Mouse (Mus musculus) CD4-positive, CD25-positive, alpha-beta regulatory T cell, adult 4 months (primary cell): ENCODE measurements around the gene Psmb3. TPM values are rescaled to one million over a fixed set of nuclear protein-coding genes. Genes with fewer than 3 reads are reported as not detected.

Experiments
- ATAC-seq: one replicate; pipeline ENCODE4 v1.8.0; 2017
- polyA plus RNA-seq, 2 experiments: library from polyadenylated mRNA; unstranded; fragments of 100-300 nt; shearing (Covaris generic); gene quantifications; one replicate each; pipeline ENCODE4 v1.2.1; 2017

The Psmb3 gene
- polyA plus RNA-seq, 2 experiments from 2014 or later = 453 to 558 TPM

- no peak for ATAC-seq
Measured at GRCm38 (mm10) chr11:97758125-97758524, 54.9 kb downstream of the Psmb3 start.

- ATAC-seq = no peak
Measured at GRCm38 (mm10) chr11:97758942-97759341, 55.7 kb downstream of the Psmb3 start.

GRCm38 (mm10) chr11:97761638-97762037, 58.4 kb downstream of the Psmb3 start:
- no peak for ATAC-seq

Other genes with a start within 250 kb of the Psmb3 start
- gene 4933428G20Rik, start 203.1 kb upstream of the Psmb3 start, polyA plus RNA-seq = not detected
- gene Srcin1, start 127.2 kb upstream of the Psmb3 start, polyA plus RNA-seq = not detected
- under 1 TPM; 0.43 to 0.78 TPM for gene Epop, start 73.7 kb upstream of the Psmb3 start, polyA plus RNA-seq
- gene Mllt6, start 40.0 kb upstream of the Psmb3 start, polyA plus RNA-seq = 10 to 100 TPM in 1 of 2 experiments, 1 to 10 TPM in 1; 8.0 to 14.1 TPM
- 10 to 100 TPM; 63.5 to 80.3 TPM for gene Cisd3, start 17.6 kb upstream of the Psmb3 start, polyA plus RNA-seq
- gene Pcgf2, start 2.9 kb upstream of the Psmb3 start, polyA plus RNA-seq = 1 to 10 TPM; 2.9 to 4.6 TPM
- 1 to 10 TPM; 1.4 to 2.2 TPM for gene Pip4k2b, start 41.3 kb downstream of the Psmb3 start, polyA plus RNA-seq
- gene Cwc25, start 63.2 kb downstream of the Psmb3 start, polyA plus RNA-seq = 10 to 100 TPM; 25.2 to 33.8 TPM
- gene 1700001P01Rik, start 72.5 kb downstream of the Psmb3 start, polyA plus RNA-seq = not detected
- 1,000 to 10,000 TPM in 1 of 2 experiments, 100 to 1,000 TPM in 1; 884 to 1,093 TPM for gene Rpl23, start 79.0 kb downstream of the Psmb3 start, polyA plus RNA-seq
- 10 to 100 TPM; 46.4 to 49.9 TPM for gene Lasp1, start 95.6 kb downstream of the Psmb3 start, polyA plus RNA-seq
- 1 to 10 TPM; 1.4 TPM for gene B230217C12Rik, start 137.4 kb downstream of the Psmb3 start, polyA plus RNA-seq
- gene Fbxo47, start 180.8 kb downstream of the Psmb3 start, polyA plus RNA-seq = under 1 TPM; 0.34 to 0.65 TPM